Mouse (Mus musculus) thymus, postnatal 36 days (tissue): Measurements from ENCODE around the gene Sumo2.
"Not testable (repeated sequence)": the region's sequence is repeated elsewhere in the genome, so short reads cannot be mapped to it uniquely, and the experiment has no call there.

Source experiments
- DNase-seq, 2 experiments: peaks; one replicate each; pipeline ENCODE4 v3.0.0; 2022; ENCODE audit warnings: mixed read lengths in 2 of 2

Sumo2 gene

GRCm38 (mm10) chr11:115483278-115483677 is 52.8 kb downstream of the Sumo2 start:
- DNase-seq = no peak

- peak; percentile 48 to 72 for DNase-seq
Observed at GRCm38 (mm10) chr11:115481553-115482259, 54.4 kb downstream of the Sumo2 start.

- DNase-seq = no peak
Observed at GRCm38 (mm10) chr11:115478296-115478938, 57.7 kb downstream of the Sumo2 start.

DNA sequence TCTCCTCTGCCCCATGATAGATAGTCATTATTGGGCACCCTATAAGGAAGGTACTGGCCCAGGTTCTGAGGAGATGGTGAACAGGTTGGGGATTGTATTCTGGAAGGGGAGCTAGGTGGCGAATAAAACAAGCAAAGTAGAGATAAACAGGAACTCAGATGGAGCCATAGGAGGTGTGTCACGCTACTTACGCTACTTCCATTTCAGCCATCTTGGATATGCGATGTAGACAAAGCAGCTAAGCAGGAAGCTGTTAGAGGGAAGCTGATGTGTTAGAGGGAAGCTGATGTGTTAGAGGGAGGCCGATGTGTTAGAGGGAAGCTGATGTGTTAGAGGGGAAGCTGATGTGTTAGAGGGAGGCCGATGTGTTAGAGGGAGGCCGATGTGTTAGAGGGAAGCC is 58.7 kb downstream of the Sumo2 start:
- DNase-seq = not testable (repeated sequence)

- peak in 1 of 2 experiments; percentile 9 for DNase-seq
Observed at GRCm38 (mm10) chr11:115476630-115477029, 59.4 kb downstream of the Sumo2 start.

DNA sequence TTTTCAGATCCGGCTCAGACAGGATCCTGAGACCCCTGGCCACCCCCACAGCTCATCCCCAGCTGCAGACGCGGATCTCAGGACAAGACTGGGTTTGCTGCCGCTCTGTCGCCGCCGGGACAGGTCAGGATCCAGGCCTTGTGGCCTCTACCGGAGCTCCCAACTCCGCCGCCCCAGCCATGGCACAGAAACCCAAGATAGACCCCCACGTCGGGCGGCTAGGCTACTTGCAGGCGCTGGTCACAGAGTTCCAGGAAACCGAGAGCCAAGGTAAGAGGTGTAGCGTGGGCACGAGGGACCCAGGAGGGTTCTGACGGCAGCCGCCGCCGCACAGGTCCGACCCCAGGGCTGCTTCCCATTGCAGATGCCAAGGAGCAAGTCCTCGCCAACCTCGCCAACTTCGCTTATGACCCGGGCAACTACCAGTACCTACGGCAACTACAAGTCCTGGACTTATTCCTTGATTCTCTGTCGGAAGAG is 60.3 kb downstream of the Sumo2 start:
- no peak for DNase-seq

GRCm38 (mm10) chr11:115475025-115475757 is 60.9 kb downstream of the Sumo2 start, which contains the start of gene Armc7:
Gene Armc7, plus strand, starts transcription at chr11:115475667.
- DNase-seq = peak; percentile 95

GRCm38 (mm10) chr11:115473626-115474275 is 62.3 kb downstream of the Sumo2 start:
- peak; percentile 93 to 97 for DNase-seq
